Mouse (Mus musculus) heart, embryonic 16.5 days (tissue): ENCODE measurements at regions not wholly inside any gene's neighbourhood (a gene's known extent, or its start where the extent isn't known, plus 50 kb on each side); places are given as distances from the start of the nearest gene placed in this dataset.

Source experiments
- ATAC-seq: fragments of 200-750 bp; cut with Nextera tagmentation; replicated peaks from 2 replicates; pipeline ENCODE4 v1.8.0; 2017; ENCODE audit warnings: moderate number of reproducible peaks; ENCODE audit not compliant: insufficient read depth, low FRiP score; ENCODE audit errors: extremely low read depth
- H3K27ac ChIP-seq: fragments of 300-500 bp; sonication (generic); 2 replicates; pipeline ENCODE4 v1.5.1; 2014; ENCODE audit warnings: mild to moderate bottlenecking, low read length, control low read depth, moderate library complexity
- H3K27me3 ChIP-seq: fragments of 300-500 bp; sonication (generic); 2 replicates; pipeline ENCODE4 v1.6.1; 2014; ENCODE audit warnings: low read length, mixed read lengths; ENCODE audit not compliant: control insufficient read depth, insufficient read depth
- H3K36me3 ChIP-seq: fragments of 300-500 bp; sonication (generic); 2 replicates; pipeline ENCODE4 v1.6.1; 2014; ENCODE audit not compliant: control insufficient read depth, insufficient read depth
- H3K4me1 ChIP-seq: fragments of 300-500 bp; sonication (generic); 2 replicates; pipeline ENCODE4 v1.6.1; 2014; ENCODE audit warnings: low read length, mixed read lengths; ENCODE audit not compliant: control insufficient read depth, insufficient read depth
- H3K4me2 ChIP-seq: fragments of 300-500 bp; sonication (generic); 2 replicates; pipeline ENCODE4 v1.6.1; 2014; ENCODE audit warnings: low read depth, mild to moderate bottlenecking, control low read depth, low read length
- H3K4me3 ChIP-seq: fragments of 300-500 bp; sonication (generic); 2 replicates; pipeline ENCODE4 v1.5.1; 2014; ENCODE audit warnings: mild to moderate bottlenecking, control low read depth, low read length
- H3K9ac ChIP-seq: fragments of 300-500 bp; sonication (generic); 2 replicates; pipeline ENCODE4 v1.6.1; 2014; ENCODE audit warnings: low read length, control low read depth
- H3K9me3 ChIP-seq: fragments of 300-500 bp; sonication (generic); replicated peaks from 2 replicates; pipeline ENCODE4 v1.6.1; 2016; ENCODE audit warnings: low read length; ENCODE audit not compliant: control insufficient read depth
- WGBS: fragments of 180-500 bp; shearing (Covaris S2); extraction: QIAGEN DNeasy Blood & Tissue Kit; methylation state at CpG from one replicate; pipeline ENCODE4 v1.1.7; 2014; 5-methylcytosine and 5-hydroxymethylcytosine counted together

DNA sequence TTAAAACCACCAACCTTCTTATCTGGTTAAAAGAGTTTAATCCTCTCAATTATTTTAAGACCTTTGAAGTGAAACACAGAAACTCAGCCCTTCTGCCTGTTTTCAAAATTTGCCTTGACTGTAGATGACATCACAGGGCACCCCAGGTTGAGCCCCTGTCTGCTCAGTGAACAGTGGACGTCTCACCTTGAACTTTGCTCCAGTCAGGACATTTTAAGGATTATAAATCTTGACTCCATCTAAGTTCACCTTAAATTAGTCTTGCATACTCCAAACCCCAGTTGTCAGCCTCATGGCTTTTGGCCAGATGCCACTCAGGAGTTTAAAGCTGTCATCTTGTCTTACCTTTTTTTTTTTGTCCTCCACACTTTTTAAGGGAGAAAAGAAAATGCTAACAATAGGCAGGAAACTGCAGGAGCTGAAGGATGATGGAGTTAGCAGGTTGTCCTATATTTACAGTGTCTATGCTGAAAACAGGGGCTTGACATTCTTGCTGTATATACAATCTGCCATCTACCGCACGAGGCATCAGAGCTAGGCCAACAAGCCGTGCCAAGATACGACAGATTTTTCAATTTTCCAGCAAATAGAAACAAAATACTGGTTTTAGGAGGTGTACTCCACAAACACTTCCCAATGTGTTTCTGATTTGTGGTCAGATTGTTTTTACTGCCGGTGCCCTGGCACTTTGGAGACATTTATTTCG, 195.4 kb downstream of the Tfec start:
- Histone ChIP-seq H3K36me3 (no peaks in the 10 kb centered on the region), H3K9me3 (no peaks in the 10 kb centered on the region), H3K9ac (no peak overlapping the region), H3K4me2 (no peak overlapping the region), H3K27ac (no peak overlapping the region), H3K27me3 (no peaks in the 10 kb centered on the region), H3K4me3 (no peak overlapping the region), H3K4me1 (no peaks in the 10 kb centered on the region)
- ATAC-seq: no peak
- WGBS: 73% methylated on average over 7 of the region's 7 CpGs

DNA sequence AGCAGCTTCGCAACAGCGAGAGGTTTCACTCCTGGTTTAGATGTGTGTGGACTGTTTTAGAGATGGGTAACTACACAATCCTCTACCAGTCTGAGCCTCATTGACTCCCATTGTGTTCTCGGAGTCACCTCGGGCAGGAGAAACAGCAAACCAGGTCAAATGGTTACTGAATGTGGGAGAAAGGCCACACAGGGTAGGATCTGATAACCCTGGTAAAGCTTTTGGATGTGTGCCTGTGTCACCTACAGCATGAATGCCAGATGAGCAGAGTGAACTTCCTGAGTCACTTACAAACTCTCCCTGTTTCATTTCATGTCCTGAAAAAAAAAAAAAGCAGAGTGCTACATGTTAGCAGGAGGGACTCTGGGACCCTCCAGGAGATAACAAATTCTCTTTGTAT, 201.0 kb downstream of the Tfec start:
- Histone ChIP-seq H3K36me3 (no peaks in the 10 kb centered on the region), H3K4me3 (no peak overlapping the region), H3K4me1 (peaks cover 2% of the 10 kb centered on the region; the same call in 1 of the 2 replicates), H3K9me3 (no peaks in the 10 kb centered on the region), H3K27me3 (no peaks in the 10 kb centered on the region), H3K4me2 (no peak overlapping the region), H3K9ac (no peak overlapping the region), H3K27ac (no peak overlapping the region)
- 67% methylated on average over 4 of the region's 4 CpGs for WGBS
- no peak for ATAC-seq

DNA sequence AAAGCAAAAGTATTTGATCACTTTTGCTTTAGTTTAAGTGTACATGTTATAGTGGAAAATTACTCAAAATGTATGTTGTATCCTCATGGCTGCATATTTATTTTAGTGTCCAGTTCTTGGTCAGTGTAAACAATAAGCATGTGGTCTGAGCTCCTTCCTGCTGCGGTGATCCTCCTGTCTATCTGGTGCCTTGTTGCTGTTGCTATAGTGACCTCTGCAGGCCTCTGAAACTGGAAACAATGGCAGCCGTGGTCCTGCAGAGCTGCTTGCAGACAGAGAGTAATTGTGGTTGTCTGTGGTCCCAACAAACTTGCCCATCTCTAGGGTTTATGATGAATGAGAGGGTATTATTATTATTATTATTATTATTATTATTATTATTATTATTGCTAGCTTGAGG, 230.2 kb downstream of the Tfec start:
- Histone ChIP-seq H3K36me3 (no peaks in the 10 kb centered on the region), H3K4me2 (no peak overlapping the region), H3K27me3 (no peaks in the 10 kb centered on the region), H3K9me3 (0 out of 2 replicates have a peak, but pooled peaks cover 5% of the 10 kb centered on the region), H3K27ac (no peak overlapping the region), H3K9ac (no peak overlapping the region), H3K4me1 (no peaks in the 10 kb centered on the region), H3K4me3 (no peak overlapping the region)
- ATAC-seq: no peak
- 2% methylated on average over 2 of the region's 2 CpGs for WGBS

DNA sequence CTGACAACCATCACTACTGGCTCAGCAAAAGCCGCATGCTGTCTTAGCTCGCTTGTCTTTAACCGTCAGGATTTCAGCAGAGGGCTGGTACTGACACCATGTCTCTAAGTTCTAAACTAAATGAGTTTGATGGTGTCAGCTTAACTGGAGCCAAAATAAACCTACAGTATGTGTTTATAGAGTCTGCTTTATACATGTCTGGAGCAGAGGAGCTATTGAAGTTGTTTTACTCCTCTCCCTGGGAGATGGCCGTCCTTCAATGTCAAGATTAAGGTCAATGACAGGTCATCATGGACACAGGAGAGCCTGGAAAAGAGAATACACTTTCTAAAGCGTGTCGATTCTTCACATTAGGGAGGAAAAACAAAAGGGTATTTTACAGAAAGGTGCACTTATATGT, 231.0 kb downstream of the Tfec start:
- 35% methylated on average over 6 of the region's 6 CpGs for WGBS
- ATAC-seq: no peak
- Histone ChIP-seq H3K9ac (no peak overlapping the region), H3K4me1 (no peaks in the 10 kb centered on the region), H3K9me3 (0 out of 2 replicates have a peak, but pooled peaks cover 5% of the 10 kb centered on the region), H3K4me3 (no peak overlapping the region), H3K36me3 (no peaks in the 10 kb centered on the region), H3K4me2 (no peak overlapping the region), H3K27me3 (no peaks in the 10 kb centered on the region), H3K27ac (no peak overlapping the region)

DNA sequence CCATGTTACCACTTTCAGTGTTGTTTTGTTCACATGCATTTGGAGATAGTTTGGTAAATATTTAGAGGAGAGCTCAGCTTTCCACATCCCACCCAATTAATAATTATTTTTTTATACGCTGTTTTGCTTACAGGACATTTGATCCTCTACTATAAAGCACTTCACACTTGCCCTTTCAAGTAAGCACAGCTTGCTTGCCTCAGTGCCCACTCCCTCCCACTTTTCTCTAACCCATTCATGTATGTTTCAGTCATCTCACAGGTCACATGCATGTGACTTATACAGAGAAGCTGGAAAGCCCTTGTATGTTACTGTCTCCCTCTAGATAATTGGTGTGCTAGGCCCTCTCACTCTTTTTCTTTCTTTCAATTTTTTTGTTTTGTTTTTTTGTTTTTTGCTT, 252.0 kb downstream of the Tfec start:
- no peak for ATAC-seq
- Histone ChIP-seq H3K4me2 (no peak overlapping the region), H3K27me3 (no peaks in the 10 kb centered on the region), H3K9ac (no peak overlapping the region), H3K36me3 (no peaks in the 10 kb centered on the region), H3K4me3 (no peak overlapping the region), H3K9me3 (no peaks in the 10 kb centered on the region), H3K4me1 (no peaks in the 10 kb centered on the region), H3K27ac (no peak overlapping the region)
- WGBS: 72% methylated on average over 1 of the region's 1 CpGs

DNA sequence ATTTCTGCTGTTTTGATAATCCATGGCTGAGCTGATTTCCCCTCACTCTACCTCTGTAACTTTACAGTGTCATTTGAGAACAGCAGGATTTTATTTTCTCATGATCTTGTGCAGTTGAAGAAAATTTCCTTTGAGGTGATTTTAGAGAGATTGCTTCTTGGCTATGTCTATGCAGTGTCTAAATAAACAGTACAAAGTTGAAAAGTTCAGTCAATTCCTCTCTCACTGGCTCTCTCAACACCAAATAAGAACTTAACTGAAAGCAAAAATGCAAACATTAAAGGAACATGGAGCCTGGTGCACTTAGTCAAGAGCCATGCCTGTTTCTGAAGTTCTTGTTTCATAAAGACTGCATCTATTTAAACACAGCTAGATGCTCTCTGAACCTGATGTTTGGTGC, 254.7 kb downstream of the Tfec start:
- no peaks in the 10 kb centered on the region for H3K27me3 ChIP-seq
- H3K36me3 ChIP-seq: no peaks in the 10 kb centered on the region
- ATAC-seq: no peak
- no peak overlapping the region for H3K27ac ChIP-seq
- H3K4me2 ChIP-seq: no peak overlapping the region
- H3K9me3 ChIP-seq: no peaks in the 10 kb centered on the region
- no peak overlapping the region for H3K4me3 ChIP-seq
- H3K4me1 ChIP-seq: no peaks in the 10 kb centered on the region
- no peak overlapping the region for H3K9ac ChIP-seq

DNA sequence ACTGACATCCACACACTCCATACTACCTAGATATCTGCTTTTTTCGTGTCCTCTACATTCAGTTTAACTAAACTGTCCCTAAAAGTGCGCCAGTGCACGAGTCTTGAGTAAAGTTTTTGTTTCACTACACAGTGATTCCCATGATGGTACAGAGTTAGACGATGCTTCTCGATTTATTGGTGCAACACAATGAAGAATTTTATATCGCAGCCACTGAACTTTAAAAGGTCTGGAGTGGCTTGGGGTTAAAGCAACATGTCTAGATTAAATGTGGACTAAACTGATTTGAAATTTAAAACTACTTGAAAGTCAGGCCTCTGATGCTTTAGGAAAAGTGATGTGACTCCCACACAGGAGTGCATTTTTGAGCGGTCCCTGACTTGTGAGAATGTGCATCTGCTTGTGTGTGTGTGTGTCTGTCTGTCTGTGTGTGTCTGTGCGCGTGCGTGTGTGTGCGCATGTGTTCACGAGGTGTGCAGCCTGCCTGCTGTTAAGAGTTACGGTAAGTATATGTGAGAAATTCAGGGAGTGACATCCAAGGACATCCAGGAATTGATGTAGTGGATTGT, 261.4 kb downstream of the Tfec start:
- no peak overlapping the region for H3K4me2 ChIP-seq
- H3K27ac ChIP-seq: no peak overlapping the region
- H3K4me1 ChIP-seq: no peaks in the 10 kb centered on the region
- H3K9ac ChIP-seq: no peak overlapping the region
- H3K36me3 ChIP-seq: no peaks in the 10 kb centered on the region
- no peak overlapping the region for H3K4me3 ChIP-seq
- ATAC-seq: no peak
- 90% methylated on average over 13 of the region's 13 CpGs for whole genome bisulfite sequencing
- H3K9me3 ChIP-seq: no peaks in the 10 kb centered on the region
- H3K27me3 ChIP-seq: no peaks in the 10 kb centered on the region

DNA sequence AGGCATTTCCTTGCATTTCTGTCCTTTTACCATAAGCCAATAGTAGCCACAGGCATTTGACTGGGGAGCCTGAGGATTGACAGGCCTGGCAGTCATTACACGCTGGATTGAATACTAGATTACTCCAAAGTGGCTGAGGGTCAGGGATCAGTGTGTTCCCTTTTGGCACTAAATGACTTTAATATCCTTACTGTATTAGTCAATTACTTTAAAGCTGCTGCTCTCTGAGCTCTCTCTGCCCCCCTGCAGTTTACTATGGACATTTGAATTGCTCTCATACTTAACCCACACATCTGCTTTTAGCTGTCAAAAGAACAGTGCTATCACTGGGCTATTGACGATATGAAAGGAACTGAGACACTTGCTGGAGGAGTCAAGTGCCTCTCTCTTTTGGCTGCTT, 262.1 kb downstream of the Tfec start:
- no peaks in the 10 kb centered on the region for H3K27me3 ChIP-seq
- WGBS: 54% methylated on average over 2 of the region's 2 CpGs
- no peaks in the 10 kb centered on the region for H3K36me3 ChIP-seq

DNA sequence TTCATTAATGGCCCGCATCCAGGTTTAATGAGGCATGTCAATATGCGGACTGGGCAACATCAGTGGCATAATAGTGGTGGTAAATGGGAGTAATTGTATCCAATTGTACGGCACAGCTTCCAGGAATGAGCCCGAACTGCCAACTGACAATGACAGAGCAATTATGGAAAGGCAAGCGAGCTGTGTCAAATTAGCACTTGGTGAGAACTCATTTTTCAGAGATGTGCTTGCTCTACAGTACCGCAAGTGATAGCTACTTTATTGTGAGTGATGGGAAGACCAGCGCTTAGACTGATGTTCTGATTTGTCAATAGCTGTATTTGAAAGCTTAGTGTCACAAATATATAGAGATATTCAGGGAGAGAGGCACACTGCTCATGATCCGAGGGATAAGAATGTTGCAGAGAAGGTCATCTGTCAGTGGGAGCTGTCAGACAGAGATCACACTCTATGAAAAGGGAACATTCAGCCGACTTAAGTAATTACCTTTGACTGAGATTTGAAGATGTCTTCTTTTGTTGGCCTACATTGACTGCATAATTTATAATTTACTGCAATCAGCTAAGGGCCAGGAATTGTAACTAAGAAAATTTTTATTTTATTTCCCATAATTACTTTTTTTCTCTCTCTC, 290.7 kb downstream of the Tfec start:
- Histone ChIP-seq H3K27ac (no peak overlapping the region), H3K9me3 (no peaks in the 10 kb centered on the region), H3K36me3 (no peaks in the 10 kb centered on the region), H3K4me1 (no peaks in the 10 kb centered on the region), H3K9ac (no peak overlapping the region), H3K4me3 (no peak overlapping the region), H3K27me3 (no peaks in the 10 kb centered on the region), H3K4me2 (no peak overlapping the region)
- ATAC-seq: no peak
- 76% methylated on average over 9 of the region's 9 CpGs for WGBS

More for the DNA sequence above, 262.1 kb downstream of the Tfec start:
- no peak overlapping the region for H3K9ac ChIP-seq
- no peak overlapping the region for H3K4me2 ChIP-seq
- no peak overlapping the region for H3K4me3 ChIP-seq
- ATAC-seq: no peak
- H3K4me1 ChIP-seq: no peaks in the 10 kb centered on the region
- H3K9me3 ChIP-seq: no peaks in the 10 kb centered on the region
- no peak overlapping the region for H3K27ac ChIP-seq
